Mouse (Mus musculus) frontal cortex, adult 2 months (tissue): ENCODE data around the gene Pepd. TPM values are rescaled to one million over a fixed set of nuclear protein-coding genes. Genes with fewer than 3 reads are reported as not detected.
A peak's percentile ranks its signal among the peaks of the same experiment; 100 is the strongest.

Source experiments
- DNase-seq, 2 experiments: peaks; one replicate each; pipeline ENCODE4 v3.0.0; 2022; ENCODE audit warnings: low spot score in 1 of 2; ENCODE audit errors: extremely low spot score in 1 of 2
- polyA plus RNA-seq: library from polyadenylated mRNA; depleted of rRNA; stranded (reverse); fragments of >200 nt; gene quantifications from 2 replicates; pipeline ENCODE4 v1.2.3, GENCODE M21; 2012

The Pepd gene
- polyA plus RNA-seq, 1 experiment: 38.2 TPM

DNA sequence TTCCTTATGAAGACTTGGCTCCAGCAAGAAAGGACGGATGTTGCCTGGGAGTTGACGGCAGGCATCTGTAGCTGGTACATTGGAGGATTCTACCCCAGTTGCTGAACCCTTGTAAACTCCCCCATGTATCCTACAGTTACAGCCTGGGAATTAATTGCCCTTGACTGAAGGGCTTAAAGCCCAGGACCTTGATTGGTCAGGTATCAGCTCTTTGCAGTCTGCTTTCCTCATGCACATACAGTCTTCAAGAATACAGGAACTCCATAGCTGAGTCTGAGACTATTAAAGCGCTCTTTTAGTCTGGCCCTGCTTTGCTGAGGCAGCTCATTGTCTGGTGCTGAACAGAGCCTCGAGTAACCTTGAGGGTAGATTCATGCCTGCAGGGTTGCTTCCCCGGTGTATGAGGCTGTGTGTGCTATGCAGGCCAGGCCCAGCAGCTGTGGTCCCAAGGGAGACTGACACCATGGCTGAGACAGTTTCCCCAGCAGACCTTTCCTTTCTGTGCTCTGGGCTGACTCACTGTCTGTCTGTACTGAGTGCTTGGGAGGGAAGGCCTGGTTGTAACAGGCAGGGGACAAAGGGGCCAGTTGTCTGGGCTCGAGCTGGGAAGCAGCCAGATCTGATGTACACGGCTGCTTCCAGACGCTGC lies 17.6 kb downstream of the Pepd start:
- no peak for DNase-seq

DNA sequence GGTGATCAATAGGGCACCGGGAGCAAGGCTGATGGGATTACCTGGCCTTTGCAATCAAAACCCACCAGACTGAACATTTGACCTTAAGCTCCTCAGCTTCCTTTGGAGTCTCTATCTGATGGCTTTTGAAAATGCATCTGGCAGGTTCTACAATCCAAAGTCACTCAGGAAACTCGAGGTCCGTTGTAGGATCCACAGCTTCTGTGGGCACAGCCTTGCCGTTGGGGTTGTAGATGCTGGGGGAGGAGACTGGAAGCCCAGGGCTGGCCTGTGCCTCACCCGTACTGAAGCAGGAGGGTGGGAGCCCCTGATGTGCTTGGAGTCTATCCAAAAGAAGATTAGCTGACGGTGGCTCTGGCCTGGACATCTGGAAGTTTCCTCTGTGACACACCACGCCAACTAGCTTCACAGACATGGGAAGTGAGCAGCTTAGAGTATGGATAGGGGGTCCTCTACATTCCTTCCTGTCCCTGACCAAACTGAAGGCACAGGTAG lies 18.1 kb downstream of the Pepd start:
- no peak for DNase-seq

DNA sequence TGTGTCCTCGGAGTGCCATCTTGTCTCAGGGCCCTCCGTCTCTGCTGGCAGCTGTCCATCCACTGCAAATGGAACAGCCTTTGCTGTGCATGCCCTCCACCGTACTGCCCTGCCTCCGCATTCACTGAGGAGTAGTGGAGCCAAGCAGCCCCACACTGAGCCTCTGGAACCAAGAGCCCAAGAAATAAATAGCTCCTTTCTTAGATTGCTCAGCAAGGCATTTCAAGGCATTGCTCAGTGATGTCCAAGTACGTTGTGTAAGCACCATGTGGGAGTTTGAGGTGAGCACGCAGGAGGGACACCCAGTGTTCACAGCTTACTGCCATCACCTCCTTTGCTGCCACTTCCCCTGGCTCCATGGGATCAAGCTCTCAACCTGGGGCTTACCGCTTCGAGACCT lies 20.5 kb downstream of the Pepd start:
- peak in 1 of 2 experiments; percentile 15 for DNase-seq

- no peak for DNase-seq
Observed at GRCm38 (mm10) chr7:34933142-34933541, 21.0 kb downstream of the Pepd start.

GRCm38 (mm10) chr7:34936347-34936746 lies 24.2 kb downstream of the Pepd start:
- DNase-seq: no peak

DNA sequence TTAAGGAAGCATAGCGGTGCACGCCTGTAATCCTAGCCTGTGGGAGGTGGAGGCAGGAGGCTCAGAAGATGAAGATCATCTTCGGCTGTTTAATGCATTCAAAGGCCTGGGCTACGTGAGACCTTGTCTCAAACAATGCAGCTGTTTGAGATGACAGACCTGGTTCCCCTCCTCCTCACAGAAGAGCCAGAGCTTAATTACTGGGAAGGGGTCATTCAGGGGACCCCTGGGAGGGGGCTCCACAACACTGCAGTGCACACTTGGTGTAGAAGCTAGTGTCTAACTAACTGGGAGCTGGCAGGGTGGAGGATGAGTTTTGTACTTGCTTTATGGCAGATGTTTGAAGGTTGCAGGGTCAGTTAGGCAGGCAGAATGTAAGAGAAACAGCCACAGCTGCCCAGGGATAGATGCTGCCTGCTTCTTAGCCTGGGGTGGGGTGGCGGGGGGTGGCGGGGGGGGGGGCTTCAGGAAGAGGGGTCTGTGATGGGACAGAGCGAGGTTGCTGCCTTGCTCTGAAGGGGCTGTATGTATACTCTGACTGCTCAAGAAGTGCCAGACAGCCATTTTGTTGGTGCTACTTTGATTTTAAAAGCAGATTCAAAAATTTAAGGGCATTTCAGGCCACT lies 26.6 kb downstream of the Pepd start:
- DNase-seq: no peak

- peak; percentile 33 to 60 for DNase-seq
Observed at GRCm38 (mm10) chr7:34939262-34939951, 27.2 kb downstream of the Pepd start.

DNA sequence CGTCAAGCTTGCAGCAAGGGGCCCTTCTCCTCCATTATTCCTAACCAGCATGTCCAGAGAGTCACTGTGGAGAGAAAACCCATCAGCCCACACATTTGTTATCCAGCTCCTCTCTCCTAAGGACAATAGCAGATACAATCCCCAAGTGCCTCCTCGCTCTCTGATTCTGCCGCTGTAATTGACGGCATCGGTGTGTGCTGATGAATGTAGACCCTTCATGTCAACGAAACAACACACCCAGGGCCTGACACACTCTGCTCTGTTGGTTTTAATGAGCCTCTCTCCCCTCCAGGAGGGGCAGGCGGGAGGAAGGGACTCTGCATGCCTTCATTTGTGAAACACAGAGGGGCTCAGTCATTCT lies 27.8 kb downstream of the Pepd start:
- no peak for DNase-seq

GRCm38 (mm10) chr7:34943581-34944123 lies 31.5 kb downstream of the Pepd start:
- no peak for DNase-seq

GRCm38 (mm10) chr7:34946269-34946925 lies 34.2 kb downstream of the Pepd start:
- DNase-seq: no peak

- no peak for DNase-seq
Observed at GRCm38 (mm10) chr7:34954548-34954947, 42.4 kb downstream of the Pepd start.

GRCm38 (mm10) chr7:34955295-34955694 lies 43.1 kb downstream of the Pepd start:
- no peak for DNase-seq

DNA sequence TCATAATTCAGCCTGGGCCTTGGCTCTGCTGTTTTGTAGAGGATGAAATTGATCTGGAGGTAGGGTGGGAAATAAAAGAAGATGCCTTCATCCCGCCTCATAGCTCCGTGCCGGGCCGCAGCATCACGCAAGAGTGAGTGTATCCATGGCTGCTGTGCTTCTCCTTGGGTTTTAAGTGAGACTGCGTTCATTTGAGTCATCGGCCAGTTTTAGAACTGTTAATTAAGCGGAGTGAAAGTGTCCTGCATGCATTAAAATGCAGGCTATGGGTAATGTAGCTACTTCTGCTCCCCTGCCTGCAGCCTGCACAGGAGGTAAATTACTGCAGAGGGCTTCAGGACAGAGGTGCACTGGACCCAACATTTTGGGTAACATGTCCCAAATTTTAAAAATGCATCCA lies 45.0 kb downstream of the Pepd start:
- peak in 1 of 2 experiments; percentile 38 for DNase-seq

DNA sequence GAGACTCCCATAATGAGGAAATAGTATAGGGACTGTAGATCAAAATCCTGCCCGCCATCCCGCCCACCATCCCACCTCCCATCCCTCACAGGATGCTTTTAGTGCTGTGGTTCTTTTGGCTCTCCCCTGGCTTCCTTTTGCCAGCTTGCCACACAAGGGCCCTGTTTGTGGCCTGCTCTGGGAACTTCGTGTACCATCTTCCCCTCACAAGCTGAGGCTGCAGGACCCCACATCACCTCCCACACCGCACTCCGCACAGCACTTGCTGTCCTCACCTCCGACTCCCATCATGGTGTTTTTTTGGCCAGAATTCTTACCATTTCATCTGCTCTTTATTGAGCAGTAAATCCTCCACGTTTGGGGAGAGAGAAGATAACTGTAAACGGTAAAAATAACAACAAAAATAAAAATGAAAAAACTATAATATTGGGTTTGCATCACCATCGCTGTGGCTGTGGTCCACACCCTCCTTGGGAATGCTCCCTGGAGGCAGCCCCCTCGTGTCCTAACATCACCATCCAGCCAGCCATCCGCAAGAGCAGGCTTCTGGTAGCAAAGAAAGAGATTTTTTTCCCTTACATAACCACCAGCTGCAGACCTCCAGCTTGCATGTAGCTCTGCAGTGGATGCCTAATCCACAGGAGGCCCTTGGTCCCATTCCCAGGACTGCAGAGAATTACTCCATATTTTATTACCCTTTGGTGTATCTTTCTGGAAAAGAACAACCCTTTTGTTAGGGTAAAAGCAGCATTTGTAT lies 51.9 kb downstream of the Pepd start:
- DNase-seq: peak in 1 of 2 experiments; percentile 57

DNA sequence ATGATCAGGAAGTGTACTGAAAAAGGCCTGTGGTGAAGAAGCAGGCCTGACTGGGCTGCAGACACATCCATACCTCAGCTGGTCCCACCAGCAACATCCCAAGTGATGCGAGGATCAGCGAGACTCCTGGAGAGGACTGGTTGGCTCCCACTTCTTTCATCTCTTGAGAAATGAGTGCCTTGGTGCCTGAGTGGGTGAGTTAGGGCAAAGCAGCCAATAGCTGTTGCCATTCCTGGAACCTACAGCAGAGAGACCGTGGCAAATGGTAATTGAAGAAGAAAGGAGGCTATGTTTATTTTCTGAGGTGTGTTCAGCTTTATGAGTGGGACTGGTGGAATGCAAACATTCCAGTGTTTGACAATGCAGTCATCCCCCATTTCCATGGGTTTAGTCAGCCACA lies 55.2 kb downstream of the Pepd start:
- no peak for DNase-seq

GRCm38 (mm10) chr7:34968749-34969433 lies 56.7 kb downstream of the Pepd start:
- no peak for DNase-seq

DNA sequence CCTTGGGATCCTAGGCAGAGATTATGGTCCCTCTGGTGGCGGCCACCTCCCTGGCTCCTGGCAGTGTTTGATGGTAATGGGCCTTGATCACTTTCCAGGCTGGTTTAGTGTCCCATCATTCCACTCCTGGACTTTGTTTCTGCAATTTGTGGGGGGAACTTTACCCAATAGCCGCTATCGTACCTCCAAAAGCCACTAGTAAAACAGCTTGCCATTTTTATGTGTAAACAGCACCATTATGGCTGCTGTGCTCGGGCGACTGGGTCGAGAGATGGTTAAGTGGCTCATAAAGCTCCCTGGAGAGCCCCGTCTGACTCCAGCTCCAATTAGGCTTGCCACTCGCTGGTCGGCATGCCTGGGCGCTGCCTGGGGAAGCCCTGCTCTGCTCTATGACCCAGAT lies 59.6 kb downstream of the Pepd start:
- no peak for DNase-seq

DNA sequence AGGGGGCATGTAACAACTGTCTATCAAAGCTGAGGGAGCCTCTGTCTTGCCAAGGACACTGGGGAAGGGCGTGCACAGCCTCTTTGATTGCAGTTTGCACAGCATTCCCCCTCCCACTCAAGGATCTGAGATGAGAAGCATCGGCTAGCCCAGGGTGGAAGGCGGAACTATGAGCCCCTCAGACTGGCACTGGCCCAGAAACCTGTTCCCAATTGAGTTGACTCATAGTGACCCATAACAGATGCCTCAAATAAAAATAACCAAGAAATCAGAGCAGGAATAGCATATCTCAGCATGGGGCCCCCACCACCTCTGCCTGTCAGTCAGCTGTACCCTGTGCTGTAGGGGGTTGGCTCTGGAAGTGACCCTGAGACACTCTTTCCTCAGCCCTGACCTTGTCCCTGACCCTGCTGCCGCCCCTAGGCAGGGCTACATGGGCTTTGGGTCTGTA lies 60.8 kb downstream of the Pepd start:
- no peak for DNase-seq

GRCm38 (mm10) chr7:34973877-34974276 lies 61.7 kb downstream of the Pepd start:
- DNase-seq: no peak

DNA sequence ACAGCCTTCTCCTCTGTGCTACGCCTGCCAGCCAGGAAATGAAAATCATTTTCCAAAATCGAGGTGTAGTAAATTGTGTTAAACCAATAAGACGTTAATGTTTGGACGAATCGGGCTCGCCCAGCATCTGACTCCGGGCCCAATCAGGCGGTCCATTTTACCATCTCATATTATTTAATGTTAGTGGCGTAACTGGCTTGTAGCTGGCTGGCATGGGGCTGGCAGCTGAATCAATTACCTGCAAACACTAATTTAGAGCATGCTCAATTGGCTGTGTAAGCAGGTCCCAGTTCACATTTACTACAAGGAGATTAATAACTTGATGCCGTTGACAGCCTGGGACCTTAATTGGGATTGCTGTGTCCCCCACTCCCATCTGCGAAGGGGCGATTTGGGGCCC lies 63.7 kb downstream of the Pepd start:
- DNase-seq: no peak
